In genomic region chr8:115496016-115496415, GRCm38 (mm10) we compare ENCODE assay signal across 14 mouse cellular contexts.
"Had no signal": no experiment of that assay in that cellular context is flagged by ENCODE, and none has a peak within 500 bp of the region (broad histone marks: within the 10 kb centered on the region; RNA-seq: fewer than 3 reads in every experiment).

No protein-coding gene starts in this region.

- H3K4me2 ChIP-seq: kidney, embryonic 15.5 days; limb, embryonic 15.5 days; liver, embryonic 12.5 days; lung, embryonic 15.5 days; neural tube, embryonic 12.5 days had no signal

- H3K27me3 ChIP-seq: limb, embryonic 15.5 days; liver, embryonic 12.5 days; lung, embryonic 15.5 days; neural tube, embryonic 12.5 days had no signal

- H3K27ac ChIP-seq: kidney, embryonic 15.5 days; limb, embryonic 15.5 days; liver, embryonic 12.5 days; lung, embryonic 15.5 days; midbrain, embryonic 10.5 days; neural tube, embryonic 12.5 days; stomach, postnatal 0 days had no signal

- H3K36me3 ChIP-seq: kidney, embryonic 15.5 days; limb, embryonic 15.5 days; liver, embryonic 12.5 days; lung, embryonic 15.5 days; midbrain, embryonic 10.5 days; neural tube, embryonic 12.5 days had no signal

- H3K9me3 ChIP-seq: kidney, embryonic 15.5 days; limb, embryonic 15.5 days; liver, embryonic 12.5 days; lung, embryonic 15.5 days; midbrain, embryonic 10.5 days; neural tube, embryonic 12.5 days had no signal

- ATAC-seq: intestine, embryonic 16.5 days; liver, embryonic 12.5 days had no signal

- H3K4me1 ChIP-seq: kidney, embryonic 15.5 days; limb, embryonic 15.5 days; liver, embryonic 12.5 days; lung, embryonic 15.5 days; midbrain, embryonic 10.5 days; neural tube, embryonic 12.5 days had no signal

- H3K4me3 ChIP-seq: kidney, embryonic 15.5 days; limb, embryonic 15.5 days; liver, embryonic 12.5 days; lung, embryonic 15.5 days; midbrain, embryonic 10.5 days; myocyte; neural tube, embryonic 12.5 days had no signal

- H3K9ac ChIP-seq: kidney, embryonic 15.5 days; limb, embryonic 15.5 days; liver, embryonic 12.5 days; lung, embryonic 15.5 days; neural tube, embryonic 12.5 days had no signal

- DNase-seq: kidney, adult 2 months; kidney, postnatal 14 days; layer of hippocampus, adult 9-11 months; layer of hippocampus, postnatal 36 days; midbrain, embryonic 14.5 days had no signal
